Comparison of ENCODE assay signal across 25 mouse cellular contexts in the genomic region with DNA sequence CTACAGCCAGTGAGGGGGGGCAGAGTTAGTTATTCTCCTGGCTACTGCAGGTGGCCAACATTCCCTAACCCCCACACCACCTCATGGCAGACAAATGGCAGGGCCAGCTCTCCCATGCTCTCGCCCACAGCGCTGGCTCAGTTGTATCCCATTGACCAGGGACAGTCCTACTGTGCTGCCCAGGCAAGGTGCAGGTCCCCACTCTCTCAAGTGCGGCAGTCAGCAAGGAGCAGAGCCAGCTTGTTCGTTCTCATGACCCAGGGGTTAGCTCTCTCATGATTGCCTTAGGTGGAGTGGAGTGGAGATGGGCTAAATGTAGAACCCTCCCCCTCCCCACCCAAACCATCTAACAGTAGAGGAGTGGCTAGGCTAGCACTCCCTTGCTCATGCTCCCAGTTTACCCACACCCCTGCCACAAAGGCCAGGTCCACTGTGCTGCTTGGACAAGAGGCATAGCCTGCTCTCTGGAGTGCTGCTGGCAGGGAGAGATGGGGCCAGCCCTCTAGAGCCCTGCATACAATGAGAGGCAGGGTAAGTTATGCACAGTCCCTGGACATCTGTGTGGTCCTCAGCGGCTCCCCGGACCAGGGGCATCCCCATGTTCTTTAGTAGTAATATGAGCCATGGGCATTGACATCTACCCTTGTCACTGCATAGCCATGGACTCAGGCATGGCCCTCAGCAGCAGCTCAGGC.
A peak's percentile ranks its signal among the peaks of the same experiment; 100 is the strongest.
DNase-seq lines count a peak whose midpoint lies in the region; ATAC-seq and TF ChIP-seq lines count a peak whose summit lies in the region.
"Had no signal": no experiment of that assay in that cellular context is flagged by ENCODE, and none has a peak within 500 bp of the region (broad histone marks: within the 10 kb centered on the region; RNA-seq: fewer than 3 reads in every experiment).

No protein-coding gene starts in this region.

- peak; percentile 46; the same call in 1 of the 2 replicates for ATAC-seq in embryonic facial prominence, embryonic 11.5 days (replicated peaks; ENCODE audit: insufficient number of reproducible peaks, low FRiP score, low TSS enrichment, low read depth)
- peak; percentile 44; the same call in 1 of the 2 replicates for ATAC-seq in limb, embryonic 11.5 days (ENCODE audit: insufficient number of reproducible peaks, low FRiP score, low TSS enrichment, low read depth)
- 0 out of 2 replicates have a peak, but pooled peaks have one; percentile 34 for ATAC-seq in hindbrain, embryonic 14.5 days (ENCODE audit: low FRiP score)
- peak; percentile 29; the same call in 1 of the 2 replicates for ATAC-seq in midbrain, postnatal 0 days (ENCODE audit: low FRiP score)
- ATAC-seq: CD4-positive, CD25-positive, alpha-beta regulatory T cell, adult 4 months; Patski had no signal

- H3K4me2 ChIP-seq in embryonic facial prominence, embryonic 11.5 days (ENCODE audit: low read depth, low read length) = no peak overlapping the region
- no peak overlapping the region for H3K4me2 ChIP-seq in limb, embryonic 11.5 days (ENCODE audit: low read depth, severe bottlenecking)
- no peak overlapping the region for H3K4me2 ChIP-seq in hindbrain, embryonic 14.5 days (replicated peaks)
- H3K4me2 ChIP-seq in midbrain, postnatal 0 days (ENCODE audit: low read depth, low read length, poor library complexity, severe bottlenecking) = no peak overlapping the region
- H3K4me2 ChIP-seq: forebrain, embryonic 12.5 days; hindbrain, embryonic 15.5 days; liver, embryonic 11.5 days; neural tube, embryonic 13.5 days had no signal

- H3K36me3 ChIP-seq in embryonic facial prominence, embryonic 11.5 days (replicated peaks; ENCODE audit: control insufficient read depth, insufficient read depth, low read depth, low read length) = no peaks in the 10 kb centered on the region
- no peaks in the 10 kb centered on the region for H3K36me3 ChIP-seq in embryonic facial prominence, embryonic 10.5 days (replicated peaks)
- no peaks in the 10 kb centered on the region for H3K36me3 ChIP-seq in limb, embryonic 11.5 days (ENCODE audit: control insufficient read depth, insufficient read depth, low read length)
- H3K36me3 ChIP-seq in limb, embryonic 10.5 days = no peaks in the 10 kb centered on the region
- no peaks in the 10 kb centered on the region for H3K36me3 ChIP-seq in hindbrain, embryonic 14.5 days (replicated peaks; ENCODE audit: control insufficient read depth, insufficient read depth)
- no peaks in the 10 kb centered on the region for H3K36me3 ChIP-seq in midbrain, postnatal 0 days (ENCODE audit: insufficient read depth, low read length)
- H3K36me3 ChIP-seq: forebrain, embryonic 12.5 days; hindbrain, embryonic 15.5 days; neural tube, embryonic 13.5 days had no signal

- H3K27me3 ChIP-seq in embryonic facial prominence, embryonic 11.5 days (ENCODE audit: control insufficient read depth, insufficient read depth, low read length) = no peaks in the 10 kb centered on the region
- no peaks in the 10 kb centered on the region for H3K27me3 ChIP-seq in embryonic facial prominence, embryonic 10.5 days (replicated peaks; ENCODE audit: low read depth, poor library complexity, severe bottlenecking)
- H3K27me3 ChIP-seq in limb, embryonic 11.5 days (ENCODE audit: control insufficient read depth, insufficient read depth, low read length) = no peaks in the 10 kb centered on the region
- H3K27me3 ChIP-seq in limb, embryonic 10.5 days (ENCODE audit: low read depth, poor library complexity, severe bottlenecking) = no peaks in the 10 kb centered on the region
- H3K27me3 ChIP-seq in hindbrain, embryonic 14.5 days (ENCODE audit: control insufficient read depth, insufficient read depth, low read length) = no peaks in the 10 kb centered on the region
- H3K27me3 ChIP-seq in midbrain, postnatal 0 days (ENCODE audit: insufficient read depth, low read length) = no peaks in the 10 kb centered on the region
- H3K27me3 ChIP-seq: forebrain, embryonic 12.5 days; hindbrain, embryonic 15.5 days; neural tube, embryonic 13.5 days; Patski had no signal

- no peak for DNase-seq in embryonic facial prominence, embryonic 11.5 days (ENCODE audit: low spot score)
- no peak for DNase-seq in embryonic facial prominence, embryonic 10.5 days (ENCODE audit: low spot score)
- no peak for DNase-seq in limb, embryonic 11.5 days (ENCODE audit: low spot score)
- no peak for DNase-seq in limb, embryonic 10.5 days (ENCODE audit: low spot score)
- DNase-seq in hindbrain, embryonic 14.5 days (ENCODE audit: low spot score) = no peak
- no peak for DNase-seq in midbrain, postnatal 0 days (ENCODE audit: low spot score)
- no peak for DNase-seq in T-cell, adult 2 months (ENCODE audit: low spot score)
- DNase-seq: adrenal gland, postnatal 14 days; cerebellum, adult 11-12 months; cerebellum, postnatal 14 days; gastrocnemius, postnatal 14 days; heart, adult 2 months; kidney, adult 2 months; kidney, postnatal 14 days; lung, adult 2 months; lung, postnatal 36 days; right cerebral cortex, postnatal 14 days; spleen, adult 18-20 months; thymus, postnatal 25 days had no signal

- 87% methylated on average over 6 of the region's 6 CpGs for WGBS in embryonic facial prominence, embryonic 11.5 days
- 89% methylated on average over 6 of the region's 6 CpGs for WGBS in embryonic facial prominence, embryonic 10.5 days
- WGBS in limb, embryonic 11.5 days = 93% methylated on average over 6 of the region's 6 CpGs
- WGBS in limb, embryonic 10.5 days = 91% methylated on average over 6 of the region's 6 CpGs
- WGBS in hindbrain, embryonic 14.5 days = 92% methylated on average over 6 of the region's 6 CpGs
- WGBS in midbrain, postnatal 0 days = 89% methylated on average over 6 of the region's 6 CpGs

- H3K4me3 ChIP-seq in embryonic facial prominence, embryonic 11.5 days (ENCODE audit: low read depth, low read length) = no peak overlapping the region
- no peak overlapping the region for H3K4me3 ChIP-seq in embryonic facial prominence, embryonic 10.5 days
- no peak overlapping the region for H3K4me3 ChIP-seq in limb, embryonic 11.5 days (ENCODE audit: low read depth, low read length)
- no peak overlapping the region for H3K4me3 ChIP-seq in limb, embryonic 10.5 days
- H3K4me3 ChIP-seq in hindbrain, embryonic 14.5 days (replicated peaks; ENCODE audit: low read length) = no peak overlapping the region
- H3K4me3 ChIP-seq in midbrain, postnatal 0 days (ENCODE audit: low read depth, low read length) = no peak overlapping the region
- H3K4me3 ChIP-seq: forebrain, embryonic 12.5 days; heart, adult 2 months; hindbrain, embryonic 15.5 days; neural tube, embryonic 13.5 days had no signal

- H3K4me1 ChIP-seq in embryonic facial prominence, embryonic 11.5 days (ENCODE audit: control insufficient read depth, insufficient read depth, low read length) = no peaks in the 10 kb centered on the region
- no peaks in the 10 kb centered on the region for H3K4me1 ChIP-seq in embryonic facial prominence, embryonic 10.5 days
- H3K4me1 ChIP-seq in limb, embryonic 11.5 days (ENCODE audit: control insufficient read depth, insufficient read depth, low read length) = no peaks in the 10 kb centered on the region
- no peaks in the 10 kb centered on the region for H3K4me1 ChIP-seq in limb, embryonic 10.5 days
- H3K4me1 ChIP-seq in hindbrain, embryonic 14.5 days (replicated peaks; ENCODE audit: control insufficient read depth, insufficient read depth, low read length) = no peaks in the 10 kb centered on the region
- H3K4me1 ChIP-seq in midbrain, postnatal 0 days (ENCODE audit: insufficient read depth, low read length) = no peaks in the 10 kb centered on the region
- H3K4me1 ChIP-seq: forebrain, embryonic 12.5 days; hindbrain, embryonic 15.5 days; neural tube, embryonic 13.5 days had no signal

- no peaks in the 10 kb centered on the region for H3K9me3 ChIP-seq in embryonic facial prominence, embryonic 11.5 days (replicated peaks; ENCODE audit: control insufficient read depth, low read length)
- no peaks in the 10 kb centered on the region for H3K9me3 ChIP-seq in embryonic facial prominence, embryonic 10.5 days
- no peaks in the 10 kb centered on the region for H3K9me3 ChIP-seq in limb, embryonic 11.5 days (ENCODE audit: control insufficient read depth, low read length)
- no peaks in the 10 kb centered on the region for H3K9me3 ChIP-seq in limb, embryonic 10.5 days (replicated peaks)
- H3K9me3 ChIP-seq in hindbrain, embryonic 14.5 days (ENCODE audit: control insufficient read depth, low read length) = no peaks in the 10 kb centered on the region
- H3K9me3 ChIP-seq in midbrain, postnatal 0 days (ENCODE audit: low read length) = no peaks in the 10 kb centered on the region
- H3K9me3 ChIP-seq: forebrain, embryonic 12.5 days; hindbrain, embryonic 15.5 days; neural tube, embryonic 13.5 days had no signal

- no peak overlapping the region for H3K9ac ChIP-seq in embryonic facial prominence, embryonic 11.5 days (replicated peaks; ENCODE audit: low read length)
- no peak overlapping the region for H3K9ac ChIP-seq in limb, embryonic 11.5 days (ENCODE audit: low read length)
- no peak overlapping the region for H3K9ac ChIP-seq in hindbrain, embryonic 14.5 days
- no peak overlapping the region for H3K9ac ChIP-seq in midbrain, postnatal 0 days (replicated peaks; ENCODE audit: low read length, poor library complexity, severe bottlenecking)
- H3K9ac ChIP-seq: forebrain, embryonic 12.5 days; hindbrain, embryonic 15.5 days; neural tube, embryonic 13.5 days had no signal

- no peak overlapping the region for H3K27ac ChIP-seq in embryonic facial prominence, embryonic 11.5 days (replicated peaks; ENCODE audit: low read depth, low read length)
- H3K27ac ChIP-seq in embryonic facial prominence, embryonic 10.5 days (replicated peaks) = no peak overlapping the region
- no peak overlapping the region for H3K27ac ChIP-seq in limb, embryonic 11.5 days (replicated peaks; ENCODE audit: low read depth, low read length)
- H3K27ac ChIP-seq in limb, embryonic 10.5 days = no peak overlapping the region
- no peak overlapping the region for H3K27ac ChIP-seq in hindbrain, embryonic 14.5 days
- no peak overlapping the region for H3K27ac ChIP-seq in midbrain, postnatal 0 days (ENCODE audit: low read depth, low read length)
- H3K27ac ChIP-seq: forebrain, embryonic 12.5 days; heart, adult 2 months; hindbrain, embryonic 15.5 days; neural tube, embryonic 13.5 days had no signal

- no peak for TF ChIP-seq CTCF in midbrain, postnatal 0 days (IDR thresholded peaks at IDR 0.05)
